Mouse (Mus musculus) kidney, embryonic 14.5 days (tissue): ENCODE measurements at regions not wholly inside any gene's neighbourhood (a gene's known extent, or its start where the extent isn't known, plus 50 kb on each side); places are given as distances from the start of the nearest gene placed in this dataset.

Experiments
- ATAC-seq: fragments of 200-750 bp; cut with Nextera tagmentation; 2 replicates; pipeline ENCODE4 v1.8.0; 2017; ENCODE audit warnings: moderate number of reproducible peaks, mild to moderate bottlenecking, moderate TSS enrichment, moderate library complexity; ENCODE audit not compliant: low FRiP score, low TSS enrichment
- H3K27ac ChIP-seq: fragments of 300-500 bp; sonication (generic); 2 replicates; pipeline ENCODE4 v1.5.1; 2014; ENCODE audit warnings: low read depth, mild to moderate bottlenecking, low read length, moderate library complexity, mixed read lengths
- H3K27me3 ChIP-seq: fragments of 300-500 bp; sonication (generic); 2 replicates; pipeline ENCODE4 v1.6.1; 2014; ENCODE audit warnings: mild to moderate bottlenecking, low read length; ENCODE audit not compliant: control insufficient read depth, insufficient read depth
- H3K36me3 ChIP-seq: fragments of 300-500 bp; sonication (generic); 2 replicates; pipeline ENCODE4 v1.6.1; 2014; ENCODE audit warnings: low read length, mixed read lengths; ENCODE audit not compliant: control insufficient read depth, insufficient read depth
- H3K4me1 ChIP-seq: fragments of 300-500 bp; sonication (generic); 2 replicates; pipeline ENCODE4 v1.6.1; 2014; ENCODE audit warnings: low read length, mixed read lengths; ENCODE audit not compliant: control insufficient read depth, insufficient read depth
- H3K4me2 ChIP-seq: fragments of 300-500 bp; sonication (generic); replicated peaks from 2 replicates; pipeline ENCODE4 v1.6.1; 2014; ENCODE audit warnings: low read depth, mild to moderate bottlenecking, low read length
- H3K4me3 ChIP-seq: fragments of 300-500 bp; sonication (generic); 2 replicates; pipeline ENCODE4 v1.5.1; 2014; ENCODE audit warnings: mild to moderate bottlenecking, low read length
- H3K9ac ChIP-seq: fragments of 300-500 bp; sonication (generic); 2 replicates; pipeline ENCODE4 v1.6.1; 2014; ENCODE audit warnings: low read depth, mild to moderate bottlenecking, low read length, moderate library complexity
- H3K9me3 ChIP-seq: fragments of 300-500 bp; sonication (generic); 2 replicates; pipeline ENCODE4 v1.6.1; 2016; ENCODE audit warnings: low read length; ENCODE audit not compliant: control insufficient read depth
- WGBS: fragments of 180-500 bp; shearing (Covaris S2); extraction: QIAGEN DNeasy Blood & Tissue Kit; methylation state at CpG from one replicate; pipeline ENCODE4 v1.1.7; 2014; 5-methylcytosine and 5-hydroxymethylcytosine counted together

GRCm38 (mm10) chr9:79392020-79392419 is 326.6 kb downstream of the Col12a1 start:
- Histone ChIP-seq H3K4me2 (no peak overlapping the region), H3K9ac (no peak overlapping the region), H3K36me3 (no peaks in the 10 kb centered on the region), H3K4me1 (no peaks in the 10 kb centered on the region), H3K4me3 (no peak overlapping the region), H3K27me3 (no peaks in the 10 kb centered on the region), H3K27ac (no peak overlapping the region), H3K9me3 (no peaks in the 10 kb centered on the region)
- ATAC-seq = no peak
- 90% methylated on average over 2 of the region's 2 CpGs for WGBS

- no peaks in the 10 kb centered on the region for H3K27me3 ChIP-seq
- H3K4me1 ChIP-seq = no peaks in the 10 kb centered on the region
- no peak for ATAC-seq
- H3K36me3 ChIP-seq = no peaks in the 10 kb centered on the region
- H3K4me3 ChIP-seq = no peak overlapping the region
- H3K9ac ChIP-seq = no peak overlapping the region
- H3K27ac ChIP-seq = no peak overlapping the region
- no peaks in the 10 kb centered on the region for H3K9me3 ChIP-seq
- H3K4me2 ChIP-seq = no peak overlapping the region
Observed at GRCm38 (mm10) chr9:79414989-79415388, 303.6 kb downstream of the Col12a1 start.

GRCm38 (mm10) chr9:79430417-79430816 is 288.2 kb downstream of the Col12a1 start:
- Histone ChIP-seq H3K4me3 (no peak overlapping the region), H3K4me1 (no peaks in the 10 kb centered on the region), H3K4me2 (no peak overlapping the region), H3K9me3 (no peaks in the 10 kb centered on the region), H3K27me3 (no peaks in the 10 kb centered on the region), H3K36me3 (no peaks in the 10 kb centered on the region), H3K9ac (no peak overlapping the region), H3K27ac (no peak overlapping the region)
- 71% methylated on average over 1 of the region's 1 CpGs for WGBS
- ATAC-seq = no peak

- ATAC-seq = no peak
- 80% methylated on average over 3 of the region's 3 CpGs for WGBS
- no peak overlapping the region for H3K27ac ChIP-seq
- no peaks in the 10 kb centered on the region for H3K27me3 ChIP-seq
- H3K4me2 ChIP-seq = no peak overlapping the region
- H3K4me1 ChIP-seq = no peaks in the 10 kb centered on the region; the same call in 1 of the 2 replicates
- H3K4me3 ChIP-seq = no peak overlapping the region
- no peak overlapping the region for H3K9ac ChIP-seq
- H3K9me3 ChIP-seq = no peaks in the 10 kb centered on the region
- no peaks in the 10 kb centered on the region for H3K36me3 ChIP-seq
Observed at GRCm38 (mm10) chr9:79437636-79438035, 281.0 kb downstream of the Col12a1 start.

GRCm38 (mm10) chr9:79439233-79439960 is 279.2 kb downstream of the Col12a1 start:
- whole genome bisulfite sequencing = 40% methylated on average over 11 of the region's 11 CpGs
- Histone ChIP-seq H3K4me2 (0 out of 2 replicates have a peak overlapping the region, but pooled peaks have one; percentile 17), H3K27me3 (no peaks in the 10 kb centered on the region), H3K4me1 (no peaks in the 10 kb centered on the region; the same call in 1 of the 2 replicates), H3K4me3 (no peak overlapping the region), H3K9me3 (no peaks in the 10 kb centered on the region), H3K27ac (peak overlapping the region; percentile 59; the same call in 1 of the 2 replicates), H3K36me3 (no peaks in the 10 kb centered on the region), H3K9ac (no peak overlapping the region)
- ATAC-seq = peak; percentile 76; the same call in 1 of the 2 replicates

- no peaks in the 10 kb centered on the region for H3K4me1 ChIP-seq
- H3K4me2 ChIP-seq = no peak overlapping the region
- H3K27me3 ChIP-seq = no peaks in the 10 kb centered on the region
- ATAC-seq = no peak
- H3K9ac ChIP-seq = no peak overlapping the region
- no peaks in the 10 kb centered on the region for H3K36me3 ChIP-seq
- H3K9me3 ChIP-seq = no peaks in the 10 kb centered on the region
- H3K4me3 ChIP-seq = no peak overlapping the region
- H3K27ac ChIP-seq = no peak overlapping the region
- WGBS = 75% methylated on average over 3 of the region's 3 CpGs
Observed at GRCm38 (mm10) chr9:79455226-79455625, 263.4 kb downstream of the Col12a1 start.

GRCm38 (mm10) chr9:79479118-79479517 is 239.5 kb downstream of the Col12a1 start:
- no peak overlapping the region for H3K9ac ChIP-seq
- no peak for ATAC-seq
- no peak overlapping the region for H3K27ac ChIP-seq
- no peaks in the 10 kb centered on the region for H3K27me3 ChIP-seq
- H3K4me1 ChIP-seq = no peaks in the 10 kb centered on the region
- 41% methylated on average over 1 of the region's 1 CpGs for WGBS
- no peaks in the 10 kb centered on the region for H3K36me3 ChIP-seq
- H3K9me3 ChIP-seq = no peaks in the 10 kb centered on the region
- H3K4me3 ChIP-seq = no peak overlapping the region
- no peak overlapping the region for H3K4me2 ChIP-seq

- no peak overlapping the region for H3K9ac ChIP-seq
- H3K4me3 ChIP-seq = no peak overlapping the region
- WGBS = 64% methylated on average over 2 of the region's 2 CpGs
- no peak overlapping the region for H3K4me2 ChIP-seq
- no peak overlapping the region for H3K27ac ChIP-seq
- no peak for ATAC-seq
- H3K9me3 ChIP-seq = no peaks in the 10 kb centered on the region
- no peaks in the 10 kb centered on the region for H3K27me3 ChIP-seq
- H3K36me3 ChIP-seq = no peaks in the 10 kb centered on the region
- no peaks in the 10 kb centered on the region for H3K4me1 ChIP-seq
Observed at GRCm38 (mm10) chr9:79500253-79500652, 218.4 kb downstream of the Col12a1 start.

- H3K27me3 ChIP-seq = no peaks in the 10 kb centered on the region
- H3K4me3 ChIP-seq = no peak overlapping the region
- no peaks in the 10 kb centered on the region for H3K4me1 ChIP-seq
- no peaks in the 10 kb centered on the region for H3K36me3 ChIP-seq
- no peak for ATAC-seq
- no peak overlapping the region for H3K4me2 ChIP-seq
- no peaks in the 10 kb centered on the region for H3K9me3 ChIP-seq
- no peak overlapping the region for H3K27ac ChIP-seq
- no peak overlapping the region for H3K9ac ChIP-seq
Observed at GRCm38 (mm10) chr9:79502034-79502433, 216.6 kb downstream of the Col12a1 start.
